Mouse (Mus musculus) thymus, postnatal 0 days (tissue): Measurements from ENCODE around the gene Zfp821. TPM values are rescaled to one million over a fixed set of nuclear protein-coding genes. Genes with fewer than 3 reads are reported as not detected.
A peak's percentile ranks its signal among the peaks of the same experiment; 100 is the strongest.
"Not testable (repeated sequence)": the region's sequence is repeated elsewhere in the genome, so short reads cannot be mapped to it uniquely, and the experiment has no call there.

ENCODE experiments used
- DNase-seq: peaks from one replicate; pipeline ENCODE4 v3.0.0-alpha.2; 2015; ENCODE audit warnings: low spot score
- polyA plus RNA-seq: library from polyadenylated mRNA; unstranded; fragments of >200 nt; fragmentation: Nextera tagmentation; extraction: Ambion mirVana; gene quantifications from 2 replicates; pipeline ENCODE4 v1.2.1, GENCODE M21; 2015

The Zfp821 gene
- polyA plus RNA-seq, 1 experiment from 2014 or later, result 13.5 TPM

- no peak for DNase-seq
These were observed 7.2 kb downstream of the Zfp821 start for GRCm38 (mm10) chr8:109712521-109712920.

DNA sequence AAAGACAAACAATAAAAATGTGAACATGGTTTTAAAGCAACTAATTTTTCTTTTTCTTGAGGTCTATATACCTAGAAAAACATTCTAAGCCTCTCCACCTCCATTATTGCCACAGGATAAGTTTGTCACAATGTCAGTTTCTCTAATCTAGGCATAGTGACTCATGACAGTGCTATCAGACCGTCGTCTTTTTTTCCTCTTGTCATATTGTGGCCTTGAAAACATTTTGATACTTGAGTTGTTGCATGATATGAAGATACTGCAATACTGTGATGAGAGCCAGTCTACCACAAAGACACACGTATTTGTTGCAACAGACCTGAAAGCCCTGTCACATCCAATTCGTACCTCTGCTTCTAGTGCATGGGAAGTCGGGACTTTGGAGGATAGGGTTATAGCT is 9.6 kb downstream of the Zfp821 start:
- DNase-seq, result no peak

DNA sequence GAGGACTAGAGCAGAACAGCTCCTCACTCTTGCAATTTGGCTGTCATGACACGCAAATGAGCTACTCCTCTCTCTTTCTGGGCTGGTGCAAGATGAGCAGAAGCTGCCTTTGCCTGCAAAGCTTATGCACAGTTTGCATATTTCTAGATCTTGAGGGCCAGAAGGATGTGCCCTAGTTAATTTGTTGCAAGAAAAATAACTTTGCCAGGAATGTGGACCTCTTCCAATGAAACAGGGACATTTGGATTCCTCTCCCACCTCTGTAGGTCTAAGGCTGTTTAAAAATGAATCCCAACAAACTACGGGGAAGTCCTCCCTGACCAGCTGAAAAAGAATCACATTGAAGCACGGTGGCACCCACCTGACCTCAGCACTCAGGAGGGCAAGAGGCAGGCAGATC is 19.8 kb downstream of the Zfp821 start:
- no peak for DNase-seq

GRCm38 (mm10) chr8:109731012-109731411 is 25.7 kb downstream of the Zfp821 start:
- no peak for DNase-seq

DNA sequence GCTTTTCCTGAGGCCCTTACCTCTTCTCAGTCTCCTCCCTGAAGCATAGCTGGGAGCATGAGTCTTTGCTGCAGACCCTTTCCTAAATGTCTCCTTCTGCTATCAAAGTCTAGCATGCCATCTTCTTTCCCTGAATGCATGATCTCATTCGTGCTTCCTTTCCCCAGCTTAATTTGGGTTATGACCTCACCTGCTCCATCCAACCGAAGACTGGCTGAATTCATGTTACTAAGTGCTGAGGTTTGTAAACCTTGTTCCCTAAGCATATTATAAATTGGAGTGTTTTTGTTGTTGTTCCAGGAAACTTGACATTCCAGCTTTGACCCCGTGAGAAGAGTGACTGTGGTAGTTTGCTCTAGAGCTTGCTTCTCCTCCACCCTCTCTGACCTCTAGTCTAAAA is 28.7 kb downstream of the Zfp821 start:
- DNase-seq, result no peak

- DNase-seq, result no peak
These were observed 31.5 kb downstream of the Zfp821 start for GRCm38 (mm10) chr8:109736819-109737218.

GRCm38 (mm10) chr8:109737237-109738048 is 32.1 kb downstream of the Zfp821 start, which contains the start of gene Atxn1l:
Atxn1l (minus strand) TSS chr8:109737739.
- peak; percentile 89 for DNase-seq

DNA sequence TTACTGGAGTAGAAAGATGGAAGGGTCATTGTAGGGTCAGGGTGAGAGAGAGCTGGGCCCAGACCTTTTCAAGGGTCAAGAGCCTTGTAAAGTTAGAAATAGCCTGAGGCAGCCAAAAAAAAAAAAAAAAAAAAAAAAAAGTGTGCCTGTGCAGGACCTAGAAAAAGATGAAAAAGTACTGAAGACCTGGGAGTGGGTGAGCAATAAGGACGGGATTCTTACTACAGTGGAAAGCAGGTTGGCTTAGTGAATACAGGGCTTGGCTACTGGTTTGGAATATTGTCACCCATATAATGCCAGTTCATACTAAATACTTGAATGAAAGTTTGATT is 32.7 kb downstream of the Zfp821 start:
- no peak for DNase-seq

- no peak for DNase-seq
These were observed 42.3 kb downstream of the Zfp821 start for GRCm38 (mm10) chr8:109747468-109748199.

DNA sequence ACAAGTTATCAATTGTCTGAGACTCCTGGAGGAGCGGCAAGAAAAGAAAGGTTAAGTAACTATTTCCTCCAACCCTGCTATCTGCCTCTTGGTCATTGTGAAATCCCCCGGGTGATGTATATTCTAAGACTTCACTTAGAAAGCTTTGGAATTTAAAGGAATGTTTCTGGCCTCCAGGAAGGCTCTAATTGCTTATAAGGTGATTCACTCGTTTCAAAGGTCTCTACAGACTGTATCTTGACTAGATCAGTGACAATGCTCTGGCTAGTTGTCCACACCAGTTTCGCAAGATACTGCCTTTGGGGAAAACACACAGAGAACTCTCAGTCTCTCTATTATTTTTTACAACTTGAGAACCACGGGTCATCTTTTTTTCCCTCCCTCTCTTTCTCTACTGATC is 44.9 kb downstream of the Zfp821 start:
- no peak for DNase-seq

DNA sequence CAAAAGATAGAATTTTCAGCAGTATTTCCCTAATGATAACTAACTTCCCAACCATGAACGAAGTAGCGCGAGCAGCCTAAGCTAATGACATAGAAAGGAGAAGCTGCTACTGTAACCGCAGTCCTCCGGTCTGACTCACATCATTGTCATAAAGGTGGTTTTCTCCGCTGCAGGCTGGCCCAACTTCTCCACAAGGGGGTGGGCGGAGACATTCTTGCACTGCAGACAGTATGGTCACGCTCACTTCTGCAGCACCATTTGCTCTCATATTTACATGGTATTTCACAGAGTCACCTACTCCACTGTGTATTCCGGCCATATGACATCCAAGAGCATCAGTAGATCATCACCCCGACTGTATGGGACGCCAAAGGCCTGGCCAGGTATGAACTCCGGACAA is 45.4 kb downstream of the Zfp821 start:
- peak; percentile 60 for DNase-seq

DNA sequence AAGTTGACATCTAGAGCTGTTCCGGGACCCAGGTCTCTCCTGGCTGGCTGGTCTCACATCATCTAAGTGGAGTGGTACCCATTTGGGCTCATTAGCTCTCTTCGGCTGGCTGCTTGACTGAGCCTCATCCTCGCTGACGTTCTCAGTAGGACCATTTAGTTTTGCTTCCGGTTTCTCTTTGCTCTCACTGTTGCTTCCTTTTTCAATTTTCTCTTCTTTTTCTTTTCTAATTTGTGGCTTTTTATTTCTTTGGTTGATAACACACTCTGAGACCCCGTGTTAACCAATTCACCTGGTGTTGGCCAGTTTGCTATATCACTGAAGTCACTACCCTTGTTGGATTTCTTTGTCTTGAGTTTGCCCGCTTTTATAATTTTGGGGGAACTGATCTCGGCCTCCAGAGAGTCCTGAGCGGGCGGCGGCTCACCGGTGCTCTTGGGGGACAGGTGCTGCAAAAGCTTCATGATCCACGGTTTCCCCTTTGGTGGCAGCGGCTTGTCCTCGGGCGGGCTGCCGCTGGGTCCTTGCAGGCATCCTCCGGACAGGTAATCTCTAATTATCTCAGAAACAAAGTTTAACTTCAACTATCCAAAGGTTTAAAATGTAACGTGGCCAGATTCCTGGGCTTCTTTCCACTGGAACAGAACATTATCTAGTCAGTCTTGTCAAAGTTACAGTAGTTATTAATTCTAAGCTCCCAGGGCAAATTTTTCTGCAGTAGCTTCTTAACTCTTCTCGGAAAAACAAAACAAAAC is 46.6 kb downstream of the Zfp821 start:
- DNase-seq, result no peak

DNA sequence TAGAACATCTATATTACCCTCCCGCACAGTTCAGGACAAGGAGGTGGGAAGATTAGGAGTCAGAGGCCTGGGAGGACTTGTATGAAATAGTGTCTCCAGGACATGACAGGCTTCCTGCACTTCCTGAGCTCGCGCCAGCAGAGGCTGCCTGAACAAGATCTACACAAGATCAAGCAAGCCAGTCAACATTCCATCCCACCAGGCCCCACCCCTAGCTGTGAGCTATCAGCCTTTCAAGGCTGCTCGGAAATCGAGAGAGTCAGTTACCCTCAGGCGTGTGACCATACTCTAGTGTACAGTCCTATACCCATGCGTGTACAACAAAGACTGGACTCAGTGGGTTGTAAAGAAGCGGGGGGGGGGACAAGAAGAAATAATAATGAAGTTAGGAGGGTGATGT is 49.4 kb downstream of the Zfp821 start:
- DNase-seq, result no peak

- not testable (repeated sequence) for DNase-seq
These were observed 50.2 kb downstream of the Zfp821 start for GRCm38 (mm10) chr8:109755554-109755953.

GRCm38 (mm10) chr8:109756849-109757248 is 51.5 kb downstream of the Zfp821 start:
- no peak for DNase-seq

DNA sequence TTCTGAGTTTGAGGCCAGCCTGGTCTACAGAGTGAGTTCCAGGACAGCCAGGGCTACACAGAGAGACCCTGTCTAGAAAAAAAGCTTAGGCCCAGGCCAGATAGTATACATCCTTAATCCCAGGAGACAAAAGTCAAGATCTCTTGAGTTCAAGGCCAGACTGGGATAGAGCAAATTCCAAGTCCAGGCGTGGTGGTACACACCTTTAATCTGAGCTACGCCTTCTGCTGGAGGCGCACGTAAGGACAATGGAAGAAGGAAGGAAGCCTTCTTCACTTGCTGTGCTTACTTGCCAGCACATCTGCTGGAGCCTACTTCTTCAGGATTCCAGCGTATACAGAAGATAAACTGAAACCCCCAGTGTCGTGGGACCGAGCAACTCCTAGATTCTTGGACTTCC is 54.1 kb downstream of the Zfp821 start:
- no peak for DNase-seq

GRCm38 (mm10) chr8:109760221-109760620 is 54.9 kb downstream of the Zfp821 start:
- DNase-seq, result no peak

DNA sequence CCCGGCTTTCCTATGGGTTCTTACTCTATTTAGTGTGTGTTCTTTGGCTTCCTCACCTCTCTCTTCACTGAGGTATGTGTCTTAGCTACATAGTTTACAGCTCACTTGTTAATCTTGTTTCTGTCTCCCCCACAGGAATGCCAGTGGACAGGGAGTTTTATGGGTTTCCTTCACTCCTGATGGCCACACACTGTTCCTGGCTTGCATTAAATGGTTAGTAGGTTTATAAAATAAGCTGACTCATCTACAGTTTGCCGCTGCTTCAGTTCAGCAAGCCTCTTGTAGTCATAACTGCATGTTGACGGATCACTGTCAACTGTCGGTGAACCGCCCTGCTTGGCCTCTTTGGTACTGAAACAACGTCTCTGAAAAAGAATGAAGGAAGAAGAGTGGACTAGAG is 58.7 kb downstream of the Zfp821 start:
- DNase-seq, result no peak

GRCm38 (mm10) chr8:109766081-109766480 is 60.7 kb downstream of the Zfp821 start:
- DNase-seq, result no peak

DNA sequence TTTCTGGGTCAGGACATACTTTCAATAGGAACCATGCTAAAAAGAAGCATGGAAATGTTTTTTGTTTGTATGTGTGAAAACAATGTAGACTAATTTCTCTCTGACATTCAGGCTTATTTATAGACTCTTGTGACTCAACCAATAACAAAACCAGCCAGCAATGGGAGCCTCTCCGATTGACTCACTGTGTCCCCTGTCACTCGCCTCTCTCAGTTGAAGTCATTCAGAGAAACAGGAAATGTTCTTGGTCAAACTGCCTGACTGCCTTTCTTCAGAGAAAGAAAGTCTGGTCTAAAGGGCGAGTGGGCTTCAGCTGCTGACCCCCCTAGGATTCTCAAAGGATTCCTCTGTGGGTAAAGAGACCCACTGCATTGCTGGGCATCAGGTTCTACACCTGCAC is 67.8 kb downstream of the Zfp821 start:
- no peak for DNase-seq
